8 mouse cellular contexts compared by ENCODE assay signal in the genomic region with DNA sequence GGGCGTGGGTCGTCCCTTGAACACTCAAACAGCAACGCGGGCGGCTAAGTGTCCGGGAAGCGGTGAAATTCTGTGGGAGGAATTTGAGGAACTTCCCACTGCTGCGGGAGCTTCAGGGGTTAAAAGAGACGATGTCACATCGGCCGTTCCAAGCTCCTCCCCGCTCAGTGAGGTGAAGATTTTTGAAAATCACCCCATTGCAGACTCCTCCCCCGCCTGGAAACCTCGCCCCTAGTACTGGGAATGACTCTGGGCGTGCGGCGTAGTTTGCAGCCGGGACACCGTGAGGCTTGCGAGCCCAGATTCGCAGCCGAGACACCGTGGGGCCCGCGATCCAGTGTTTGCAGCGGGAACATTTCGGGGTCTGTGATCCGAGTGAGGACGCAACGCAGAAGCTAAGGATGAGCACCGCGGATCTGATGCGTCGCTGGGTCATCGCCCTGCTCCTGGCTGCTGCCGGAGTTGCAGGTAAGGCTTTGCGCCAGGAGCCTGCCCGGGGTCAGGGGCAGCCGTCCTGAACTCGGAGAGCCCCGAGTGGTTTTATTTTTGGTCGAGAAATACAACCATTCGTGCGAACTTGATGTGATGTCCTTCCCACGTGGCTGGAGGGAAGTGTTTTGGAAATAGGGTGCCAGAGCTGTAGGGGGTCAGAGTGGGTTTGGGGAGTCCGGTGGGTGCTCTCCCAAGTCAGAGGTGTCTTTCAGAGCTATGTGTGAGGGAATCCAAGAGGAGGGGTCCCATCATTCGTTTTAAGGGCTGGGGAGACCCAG. TPM values are rescaled to one million over a fixed set of nuclear protein-coding genes. Genes with fewer than 3 reads are reported as not detected.
DNase-seq lines count a peak whose midpoint lies in the region; ATAC-seq and TF ChIP-seq lines count a peak whose summit lies in the region.

A gene (plus strand): TSS at position 107 of the 770 bp plus-strand sequence.

- no peaks in the 10 kb centered on the region for H3K9me3 ChIP-seq in heart, embryonic 10.5 days
- H3K9me3 ChIP-seq in kidney, embryonic 15.5 days (replicated peaks): no peaks in the 10 kb centered on the region

- ATAC-seq in kidney, embryonic 15.5 days (replicated peaks; ENCODE audit: low FRiP score): peak; percentile 89
- ATAC-seq in monocyte, adult 5-6 weeks (replicated peaks; ENCODE audit: insufficient number of reproducible peaks, low FRiP score, low TSS enrichment, poor library complexity, severe bottlenecking): peak; percentile 78

- TF ChIP-seq POLR2A in bone marrow macrophage, adult 2 months (IDR thresholded peaks at IDR 0.05; ENCODE audit: borderline replicate concordance, low read depth, low read length): 0 out of 2 replicates have a peak, but pooled peaks have one; percentile 10
- peak; percentile 93 for TF ChIP-seq POLR2A in embryonic fibroblast, embryonic 13.5 days (IDR thresholded peaks at IDR 0.05; ENCODE audit: low read depth, low read length)

- under 1% methylated on average over 47 of the region's 47 CpGs for WGBS in heart, embryonic 10.5 days
- under 1% methylated on average over 47 of the region's 47 CpGs for WGBS in kidney, embryonic 15.5 days

- H3K27me3 ChIP-seq in heart, embryonic 10.5 days (ENCODE audit: insufficient read depth, poor library complexity, severe bottlenecking): no peaks in the 10 kb centered on the region
- no peaks in the 10 kb centered on the region for H3K27me3 ChIP-seq in kidney, embryonic 15.5 days
- H3K27me3 ChIP-seq in splenic B cell, adult 2 months (ENCODE audit: control insufficient read depth, insufficient read depth, low read length, poor library complexity, severe bottlenecking): no peaks in the 10 kb centered on the region

- H3K4me1 ChIP-seq in bone marrow macrophage, adult 2 months (ENCODE audit: control insufficient read depth, insufficient read depth, low read length): peaks cover 53% of the 10 kb centered on the region
- peaks cover 7% of the 10 kb centered on the region; the same call in 1 of the 2 replicates for H3K4me1 ChIP-seq in embryonic fibroblast, embryonic 13.5 days (ENCODE audit: control insufficient read depth, insufficient read depth, low read length)
- peaks cover 47% of the 10 kb centered on the region for H3K4me1 ChIP-seq in heart, embryonic 10.5 days
- H3K4me1 ChIP-seq in kidney, embryonic 15.5 days: peaks cover 54% of the 10 kb centered on the region

- peak within 1 kb of the TSS; percentile 97 for H3K4me3 ChIP-seq in bone marrow macrophage, adult 2 months (ENCODE audit: insufficient read depth, low read length)
- H3K4me3 ChIP-seq in embryonic fibroblast, embryonic 13.5 days (ENCODE audit: insufficient read depth, low read length): peak within 1 kb of the TSS; percentile 92
- H3K4me3 ChIP-seq in heart, embryonic 10.5 days: peak within 1 kb of the TSS; percentile 77
- H3K4me3 ChIP-seq in kidney, embryonic 15.5 days (replicated peaks): peak within 1 kb of the TSS; percentile 77

- peaks cover 27% of the 10 kb centered on the region for H3K36me3 ChIP-seq in heart, embryonic 10.5 days
- peaks cover 19% of the 10 kb centered on the region; the same call in 1 of the 2 replicates for H3K36me3 ChIP-seq in kidney, embryonic 15.5 days
- H3K36me3 ChIP-seq in splenic B cell, adult 2 months (ENCODE audit: control insufficient read depth, insufficient read depth, low read length, poor library complexity, severe bottlenecking): no peaks in the 10 kb centered on the region

- peak within 1 kb of the TSS; percentile 72 for H3K9ac ChIP-seq in kidney, embryonic 15.5 days

- TF ChIP-seq CTCF in bone marrow macrophage, adult 2 months (IDR thresholded peaks at IDR 0.05; ENCODE audit: low read depth, low read length): 0 out of 2 replicates have a peak, but pooled peaks have one; percentile 21
- no peak for TF ChIP-seq CTCF in embryonic fibroblast, embryonic 13.5 days (IDR thresholded peaks at IDR 0.05; ENCODE audit: borderline replicate concordance, insufficient read depth, low read length)

- H3K27ac ChIP-seq in bone marrow macrophage, adult 2 months (ENCODE audit: insufficient read depth, low read depth, low read length): peak within 1 kb of the TSS; percentile 96
- H3K27ac ChIP-seq in embryonic fibroblast, embryonic 13.5 days (ENCODE audit: insufficient read depth, low read length): peak within 1 kb of the TSS; percentile 82
- peak within 1 kb of the TSS; percentile 94 for H3K27ac ChIP-seq in heart, embryonic 10.5 days
- peak within 1 kb of the TSS; percentile 96 for H3K27ac ChIP-seq in kidney, embryonic 15.5 days

- DNase-seq in A20 (ENCODE audit: low read depth, low spot score): peak; percentile 83
- peak; percentile 96 for DNase-seq in heart, embryonic 10.5 days (ENCODE audit: low spot score)
- peak; percentile 93 for DNase-seq in liver
- peak; percentile 63 for DNase-seq in splenic B cell, adult 2 months (ENCODE audit: low read depth, low spot score)

- H3K4me2 ChIP-seq in kidney, embryonic 15.5 days: peak within 1 kb of the TSS; percentile 72

RNA-seq across cellular contexts. Expression of the gene that starts here (rescaled TPM):
- polyA plus RNA-seq in bone marrow macrophage, adult 2 months (2012; ENCODE audit: insufficient read depth, insufficient read length, missing spikeins): 30.4 and 36.5 TPM in 2 replicates
- polyA plus RNA-seq in embryonic fibroblast, embryonic 13.5 days (2011; ENCODE audit: insufficient read length, low read depth, missing spikeins): 54.6 and 74.3 TPM in 2 replicates
- 36.6 and 42.9 TPM in 2 replicates for polyA plus RNA-seq in heart, embryonic 10.5 days (2016; fragmentation: Nextera tagmentation; extraction: Ambion mirVana)
- 28.9 and 34.9 TPM in 2 replicates for polyA plus RNA-seq in kidney, embryonic 15.5 days (2015; fragmentation: Nextera tagmentation; extraction: Ambion mirVana)
- total RNA-seq in monocyte, adult 5-6 weeks (2017): 63.8 to 106 TPM (median 96.1 TPM) in 3 replicates

Comparison
In these comparisons a context has a peak if more than half of its experiments do, and no peak if none do; other contexts are left out.
1. Peak in every context shown above with its lines: DNase-seq, ATAC-seq, H3K4me3 ChIP-seq and H3K27ac ChIP-seq.